Mouse (Mus musculus): ENCODE measurements around the gene Usp48. TPM values are rescaled to one million over a fixed set of nuclear protein-coding genes. Genes with fewer than 3 reads are reported as not detected.

Usp48 gene
- total and polyA plus RNA-seq, 3 experiments = 71.2 to 206 (median 137) TPM

DNA sequence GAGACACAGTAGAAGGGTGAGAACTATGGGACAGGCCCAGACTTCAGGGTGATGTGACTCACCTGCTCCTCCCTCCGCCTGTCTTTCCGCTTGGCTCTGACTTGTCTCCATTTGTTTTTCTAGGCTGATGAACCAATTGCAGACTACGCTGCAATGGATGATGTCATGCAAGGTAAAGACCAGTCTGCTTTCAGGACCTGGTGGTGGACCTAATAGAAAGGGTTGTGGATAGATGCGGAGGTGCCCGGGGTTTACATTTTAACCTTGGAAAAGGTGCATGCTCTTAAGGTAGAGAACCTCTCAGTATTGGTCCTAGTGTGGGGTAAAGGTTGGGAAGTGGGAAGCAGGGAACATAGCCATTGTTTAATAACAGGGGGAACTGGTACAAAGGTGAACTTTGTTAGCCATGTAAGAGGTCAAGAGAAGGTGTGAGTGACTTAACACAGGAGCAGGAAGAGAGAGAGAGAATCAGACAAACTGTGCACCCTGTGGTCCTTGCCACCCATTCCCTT lies 59.3 kb downstream of the Usp48 start:
- no peak for DNase-seq (ENCODE audit: low spot score)
- Histone ChIP-seq H3K4me3 (ENCODE audit: low read depth, low read length) (no peak overlapping the region), H3K4me1 (ENCODE audit: insufficient read depth, low read depth, low read length) (no peaks in the 10 kb centered on the region), H3K36me3 (replicated peaks) (peaks cover 100% of the 10 kb centered on the region), H3K9me3 (replicated peaks) (no peaks in the 10 kb centered on the region), H3K27me3 (ENCODE audit: insufficient read depth, low read length) (no peaks in the 10 kb centered on the region)
- TF ChIP-seq GATA1 (IDR thresholded peaks at IDR 0.05; ENCODE audit: borderline replicate concordance, low read length) = no peak
- TF ChIP-seq POLR2AphosphoS5 (IDR thresholded peaks at IDR 0.05; ENCODE audit: insufficient replicate concordance, low read depth, low read length) = no peak
- TF ChIP-seq TAL1 (conservative IDR thresholded peaks at IDR 0.05; ENCODE audit: low read depth, low read length) = no peak
- no peak for TF ChIP-seq CTCF (IDR thresholded peaks at IDR 0.05; ENCODE audit: low read depth, low read length)
- TF ChIP-seq GATA2 (IDR thresholded peaks at IDR 0.05; ENCODE audit: borderline replicate concordance, low read depth, low read length) = no peak
- no peak for ATAC-seq (ENCODE audit: extremely low read depth, insufficient number of reproducible peaks, low FRiP score, poor library complexity, severe bottlenecking)

- H3K27me3 ChIP-seq (ENCODE audit: insufficient read depth, low read length) = no peaks in the 10 kb centered on the region
- H3K36me3 ChIP-seq (replicated peaks) = peaks cover 90% of the 10 kb centered on the region
- no peaks in the 10 kb centered on the region for H3K9me3 ChIP-seq (replicated peaks)
- ATAC-seq (ENCODE audit: extremely low read depth, insufficient number of reproducible peaks, low FRiP score, poor library complexity, severe bottlenecking) (no peak), DNase-seq (ENCODE audit: low spot score) (no peak)
- H3K4me3 ChIP-seq (ENCODE audit: low read depth, low read length) = no peak overlapping the region
- TF ChIP-seq GATA1 (IDR thresholded peaks at IDR 0.05; ENCODE audit: borderline replicate concordance, low read length) = no peak
- no peak for TF ChIP-seq CTCF (IDR thresholded peaks at IDR 0.05; ENCODE audit: low read depth, low read length)
- TF ChIP-seq TAL1 (conservative IDR thresholded peaks at IDR 0.05; ENCODE audit: low read depth, low read length) = no peak
- TF ChIP-seq GATA2 (IDR thresholded peaks at IDR 0.05; ENCODE audit: borderline replicate concordance, low read depth, low read length) = no peak
- no peak for TF ChIP-seq POLR2AphosphoS5 (IDR thresholded peaks at IDR 0.05; ENCODE audit: insufficient replicate concordance, low read depth, low read length)
- H3K4me1 ChIP-seq (ENCODE audit: insufficient read depth, low read depth, low read length) = no peaks in the 10 kb centered on the region
Measured at GRCm38 (mm10) chr4:137655241-137656031, 61.9 kb downstream of the Usp48 start.

GRCm38 (mm10) chr4:137657674-137658073 lies 64.1 kb downstream of the Usp48 start:
- H3K36me3 ChIP-seq (replicated peaks) = peaks cover 68% of the 10 kb centered on the region
- DNase-seq (ENCODE audit: low spot score) (no peak), ATAC-seq (ENCODE audit: extremely low read depth, insufficient number of reproducible peaks, low FRiP score, poor library complexity, severe bottlenecking) (no peak)
- no peaks in the 10 kb centered on the region for H3K4me1 ChIP-seq (ENCODE audit: insufficient read depth, low read depth, low read length)
- no peaks in the 10 kb centered on the region for H3K27me3 ChIP-seq (ENCODE audit: insufficient read depth, low read length)
- no peak overlapping the region for H3K4me3 ChIP-seq (ENCODE audit: low read depth, low read length)
- no peaks in the 10 kb centered on the region for H3K9me3 ChIP-seq (replicated peaks)
- TF ChIP-seq GATA2 (IDR thresholded peaks at IDR 0.05; ENCODE audit: borderline replicate concordance, low read depth, low read length) (no peak), GATA1 (IDR thresholded peaks at IDR 0.05; ENCODE audit: borderline replicate concordance, low read length) (no peak), TAL1 (conservative IDR thresholded peaks at IDR 0.05; ENCODE audit: low read depth, low read length) (no peak), POLR2AphosphoS5 (IDR thresholded peaks at IDR 0.05; ENCODE audit: insufficient replicate concordance, low read depth, low read length) (no peak), CTCF (IDR thresholded peaks at IDR 0.05; ENCODE audit: low read depth, low read length) (no peak)

DNA sequence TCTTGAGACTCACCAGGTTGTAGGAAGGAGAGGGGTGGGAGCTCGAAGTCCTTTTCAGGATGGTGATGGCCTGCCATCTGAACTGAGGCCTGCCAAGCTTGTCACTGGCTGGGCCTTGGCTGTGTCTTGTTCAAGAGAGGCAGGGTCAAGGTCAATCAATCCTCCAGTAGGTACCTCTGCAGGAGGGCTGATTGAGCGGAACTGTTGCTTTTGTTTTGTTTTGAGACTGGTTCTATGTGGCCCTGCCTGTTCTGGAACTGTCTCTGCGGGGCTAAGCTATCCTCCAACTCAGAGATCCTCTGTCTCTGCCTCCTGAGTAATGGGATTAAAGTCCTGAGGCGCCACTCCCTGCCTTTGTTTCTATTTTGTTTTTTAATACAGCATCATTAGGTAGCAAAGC lies 66.0 kb downstream of the Usp48 start:
- Histone ChIP-seq H3K36me3 (replicated peaks) (peaks cover 50% of the 10 kb centered on the region), H3K27me3 (ENCODE audit: insufficient read depth, low read length) (peaks cover 10% of the 10 kb centered on the region), H3K4me3 (ENCODE audit: low read depth, low read length) (no peak overlapping the region), H3K9me3 (replicated peaks) (no peaks in the 10 kb centered on the region), H3K4me1 (ENCODE audit: insufficient read depth, low read depth, low read length) (no peaks in the 10 kb centered on the region; the same call in 1 of the 2 replicates)
- no peak for ATAC-seq (ENCODE audit: extremely low read depth, insufficient number of reproducible peaks, low FRiP score, poor library complexity, severe bottlenecking)
- no peak for DNase-seq (ENCODE audit: low spot score)
- TF ChIP-seq CTCF (IDR thresholded peaks at IDR 0.05; ENCODE audit: low read depth, low read length) (no peak), POLR2AphosphoS5 (IDR thresholded peaks at IDR 0.05; ENCODE audit: insufficient replicate concordance, low read depth, low read length) (no peak), TAL1 (conservative IDR thresholded peaks at IDR 0.05; ENCODE audit: low read depth, low read length) (no peak), GATA1 (IDR thresholded peaks at IDR 0.05; ENCODE audit: borderline replicate concordance, low read length) (no peak), GATA2 (IDR thresholded peaks at IDR 0.05; ENCODE audit: borderline replicate concordance, low read depth, low read length) (no peak)

GRCm38 (mm10) chr4:137660364-137661077 lies 67.0 kb downstream of the Usp48 start:
- no peak overlapping the region for H3K4me3 ChIP-seq (ENCODE audit: low read depth, low read length)
- no peak for ATAC-seq (ENCODE audit: extremely low read depth, insufficient number of reproducible peaks, low FRiP score, poor library complexity, severe bottlenecking)
- no peak for DNase-seq (ENCODE audit: low spot score)

GRCm38 (mm10) chr4:137661078-137661450 lies 67.5 kb downstream of the Usp48 start:
- peaks cover 22% of the 10 kb centered on the region for H3K27me3 ChIP-seq (ENCODE audit: insufficient read depth, low read length)
- no peaks in the 10 kb centered on the region; the same call in 1 of the 2 replicates for H3K4me1 ChIP-seq (ENCODE audit: insufficient read depth, low read depth, low read length)
- no peaks in the 10 kb centered on the region for H3K9me3 ChIP-seq (replicated peaks)
- H3K36me3 ChIP-seq (replicated peaks) = peaks cover 35% of the 10 kb centered on the region
- TF ChIP-seq CTCF (IDR thresholded peaks at IDR 0.05; ENCODE audit: low read depth, low read length) (no peak), GATA2 (IDR thresholded peaks at IDR 0.05; ENCODE audit: borderline replicate concordance, low read depth, low read length) (no peak), GATA1 (IDR thresholded peaks at IDR 0.05; ENCODE audit: borderline replicate concordance, low read length) (no peak), TAL1 (conservative IDR thresholded peaks at IDR 0.05; ENCODE audit: low read depth, low read length) (no peak)
- ATAC-seq (ENCODE audit: extremely low read depth, insufficient number of reproducible peaks, low FRiP score, poor library complexity, severe bottlenecking) (no peak), DNase-seq (ENCODE audit: low spot score) (no peak)
- H3K4me3 ChIP-seq (ENCODE audit: low read depth, low read length) = no peak overlapping the region

More at GRCm38 (mm10) chr4:137660364-137661077, 67.0 kb downstream of the Usp48 start:
- Histone ChIP-seq H3K9me3 (replicated peaks) (no peaks in the 10 kb centered on the region), H3K4me1 (ENCODE audit: insufficient read depth, low read depth, low read length) (no peaks in the 10 kb centered on the region; the same call in 1 of the 2 replicates), H3K36me3 (replicated peaks) (peaks cover 40% of the 10 kb centered on the region), H3K27me3 (ENCODE audit: insufficient read depth, low read length) (peaks cover 19% of the 10 kb centered on the region)
- TF ChIP-seq POLR2AphosphoS5 (IDR thresholded peaks at IDR 0.05; ENCODE audit: insufficient replicate concordance, low read depth, low read length) (peak; percentile 54; the same call in 1 of the 2 replicates), CTCF (IDR thresholded peaks at IDR 0.05; ENCODE audit: low read depth, low read length) (no peak)

Data from G1E (cell line).